Mouse (Mus musculus): Measurements from ENCODE around the gene Mcu. TPM values are rescaled to one million over a fixed set of nuclear protein-coding genes. Genes with fewer than 3 reads are reported as not detected.
A peak's percentile ranks its signal among the peaks of the same experiment; 100 is the strongest.

The Mcu gene
- polyA plus RNA-seq, 1 experiment = 30.0 TPM

GRCm38 (mm10) chr10:59571964-59572363 lies 44.5 kb downstream of the Mcu start:
- no peak for DNase-seq (ENCODE audit: extremely low spot score in 1 of 2, low spot score in 1 of 2)

- no peak for DNase-seq (ENCODE audit: extremely low spot score in 1 of 2, low spot score in 1 of 2)
Observed at GRCm38 (mm10) chr10:59571273-59571672, 45.2 kb downstream of the Mcu start.

DNA sequence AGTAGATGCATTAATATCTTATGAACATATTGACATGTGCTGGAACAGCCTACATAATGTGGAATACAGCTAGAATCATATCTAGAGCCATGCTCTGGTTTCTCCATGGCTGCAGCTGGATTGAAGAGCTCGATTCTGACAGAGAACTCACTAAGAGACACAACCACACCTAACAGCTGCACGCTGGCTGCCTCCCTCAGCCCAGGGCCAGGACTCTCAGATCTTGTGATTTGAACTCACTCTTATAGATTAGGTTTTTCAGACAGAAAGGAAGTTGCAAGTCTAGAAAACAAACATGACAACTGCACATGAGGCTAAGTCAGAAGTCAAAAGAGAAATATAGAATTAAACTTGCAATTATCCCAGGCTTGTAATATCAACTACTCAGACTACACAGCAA lies 45.7 kb downstream of the Mcu start:
- no peak for DNase-seq (ENCODE audit: extremely low spot score in 1 of 2, low spot score in 1 of 2)

- no peak for DNase-seq (ENCODE audit: extremely low spot score in 1 of 2, low spot score in 1 of 2)
Observed at GRCm38 (mm10) chr10:59570360-59570759, 46.1 kb downstream of the Mcu start.

DNA sequence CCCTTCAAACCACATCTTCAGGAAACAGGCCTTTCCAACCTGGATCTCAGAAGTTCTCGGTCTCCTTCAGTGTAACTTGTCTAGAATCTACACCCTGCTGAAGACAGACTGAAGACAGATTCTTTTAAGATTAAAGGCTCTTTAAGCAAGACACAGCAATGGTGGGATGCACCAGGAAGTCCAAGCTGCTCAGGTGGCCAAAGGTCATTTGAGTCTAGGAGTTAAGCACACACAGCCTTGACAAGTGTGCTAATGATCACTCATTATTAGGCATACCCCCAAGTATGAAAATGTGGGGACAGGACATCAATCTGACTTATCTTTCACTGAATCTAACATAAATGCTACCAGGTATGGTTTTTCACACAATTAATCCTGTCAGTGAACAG lies 47.0 kb downstream of the Mcu start:
- DNase-seq (ENCODE audit: extremely low spot score in 1 of 2, low spot score in 1 of 2) = no peak

GRCm38 (mm10) chr10:59568665-59569480 lies 47.6 kb downstream of the Mcu start:
- DNase-seq (ENCODE audit: extremely low spot score in 1 of 2, low spot score in 1 of 2) = no peak

GRCm38 (mm10) chr10:59566968-59567367 lies 49.5 kb downstream of the Mcu start:
- DNase-seq (ENCODE audit: extremely low spot score in 1 of 2, low spot score in 1 of 2) = peak in 1 of 2 experiments; percentile 37

- peak in 1 of 2 experiments; percentile 34 for DNase-seq (ENCODE audit: extremely low spot score in 1 of 2, low spot score in 1 of 2)
Observed at GRCm38 (mm10) chr10:59565995-59566410, 50.5 kb downstream of the Mcu start.

DNA sequence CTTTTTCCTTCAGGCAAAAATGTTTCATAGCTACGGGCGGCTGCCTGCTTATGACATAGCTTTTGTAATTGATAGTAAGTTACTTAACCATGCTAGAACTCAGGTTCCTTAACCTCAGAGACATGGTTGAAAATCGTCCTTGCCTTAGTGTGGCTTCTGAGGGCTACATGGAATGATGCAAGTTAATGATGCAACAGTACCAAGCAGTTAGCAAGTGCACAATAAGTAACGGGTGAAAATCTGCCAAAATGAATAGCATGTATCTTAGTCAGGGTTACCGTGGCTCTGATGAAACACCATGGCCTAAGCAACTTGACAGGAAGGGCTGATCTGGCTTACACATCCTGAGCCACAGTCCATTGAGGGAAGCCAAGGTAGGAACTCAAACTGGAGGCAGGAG lies 51.9 kb downstream of the Mcu start:
- no peak for DNase-seq (ENCODE audit: extremely low spot score in 1 of 2, low spot score in 1 of 2)

GRCm38 (mm10) chr10:59562511-59562910 lies 54.0 kb downstream of the Mcu start:
- no peak for DNase-seq (ENCODE audit: extremely low spot score in 1 of 2, low spot score in 1 of 2)

DNA sequence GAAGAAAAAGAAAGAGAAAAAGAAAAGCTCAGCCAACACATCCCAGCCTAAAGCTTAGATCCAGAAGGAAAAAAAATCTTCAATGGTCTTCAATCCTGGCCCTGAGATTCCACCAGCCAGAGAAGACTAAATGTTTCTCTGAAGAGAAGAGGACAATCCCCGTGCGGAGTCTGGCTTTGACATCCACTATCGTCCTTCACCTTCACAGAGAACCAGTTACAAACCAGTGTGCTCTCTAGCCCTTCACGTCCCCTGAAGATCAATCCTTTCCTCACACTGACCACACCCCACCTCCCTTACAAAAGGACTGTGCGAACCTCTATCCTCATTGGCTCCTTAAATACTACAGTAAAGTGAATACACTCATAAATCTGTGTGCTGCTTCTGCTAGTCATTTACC lies 56.4 kb downstream of the Mcu start:
- no peak for DNase-seq (ENCODE audit: extremely low spot score in 1 of 2, low spot score in 1 of 2)

DNA sequence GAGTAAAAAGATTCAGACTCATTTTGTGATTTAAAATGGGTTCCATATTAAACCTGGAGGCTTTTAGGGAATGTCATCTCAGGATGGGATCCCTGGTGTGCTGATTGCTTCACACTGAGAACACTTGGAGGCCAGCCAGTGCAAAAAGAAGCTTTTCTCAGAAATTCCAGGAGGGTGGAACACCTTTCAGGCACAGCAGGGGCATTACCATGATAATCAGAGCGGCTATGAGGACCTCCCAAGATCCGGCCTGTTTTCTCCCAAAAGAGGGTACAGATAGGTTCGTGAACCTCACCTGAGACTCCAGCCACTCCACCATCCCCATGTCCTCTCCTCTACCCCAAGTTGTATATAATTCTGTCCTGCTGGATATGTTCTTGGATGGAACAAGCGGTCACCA lies 57.9 kb downstream of the Mcu start:
- no peak for DNase-seq (ENCODE audit: extremely low spot score in 1 of 2, low spot score in 1 of 2)

- no peak for DNase-seq (ENCODE audit: extremely low spot score in 1 of 2, low spot score in 1 of 2)
Observed at GRCm38 (mm10) chr10:59558164-59558563, 58.3 kb downstream of the Mcu start.

GRCm38 (mm10) chr10:59556541-59556940 lies 60.0 kb downstream of the Mcu start:
- no peak for DNase-seq (ENCODE audit: extremely low spot score in 1 of 2, low spot score in 1 of 2)

DNA sequence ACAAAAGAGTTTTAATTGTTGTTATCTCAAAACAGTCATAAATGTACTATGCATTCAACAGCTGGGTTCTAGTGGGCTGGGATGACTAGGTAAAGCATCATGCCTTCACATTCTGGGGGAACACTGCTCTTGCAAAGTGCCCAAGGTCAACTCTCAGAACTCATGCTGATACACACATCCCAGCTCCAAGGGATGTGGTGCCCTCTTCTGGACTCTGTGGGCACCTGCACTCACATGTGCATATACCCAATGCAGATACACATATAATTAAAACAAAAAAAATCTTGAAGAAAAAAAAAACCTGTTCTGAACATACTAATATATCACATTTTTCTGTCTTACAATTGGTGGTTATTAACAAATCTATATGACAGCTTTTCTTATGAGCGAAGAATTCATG lies 62.2 kb downstream of the Mcu start:
- no peak for DNase-seq (ENCODE audit: extremely low spot score in 1 of 2, low spot score in 1 of 2)

DNA sequence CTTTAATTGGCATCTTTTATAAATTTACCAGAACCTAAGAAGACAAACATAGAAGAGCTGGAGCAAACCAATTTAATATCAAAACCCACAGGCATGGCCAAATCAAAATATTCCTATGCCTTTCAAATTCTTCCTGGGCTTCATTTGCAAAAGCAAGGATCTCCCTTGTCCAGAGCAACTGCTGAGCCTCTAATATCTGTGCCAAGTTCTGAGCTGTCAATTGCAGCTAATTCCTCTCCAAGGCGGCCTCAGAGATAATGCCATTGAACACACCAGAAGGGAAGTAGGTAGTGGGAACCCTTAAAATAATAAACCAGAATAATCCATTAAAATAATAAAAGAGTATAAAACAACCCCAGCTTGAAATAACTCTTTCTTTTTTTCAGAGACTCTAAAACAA lies 64.0 kb downstream of the Mcu start:
- DNase-seq (ENCODE audit: extremely low spot score in 1 of 2, low spot score in 1 of 2) = no peak

GRCm38 (mm10) chr10:59548768-59549333 lies 67.6 kb downstream of the Mcu start:
- no peak for DNase-seq (ENCODE audit: extremely low spot score in 1 of 2, low spot score in 1 of 2)

DNA sequence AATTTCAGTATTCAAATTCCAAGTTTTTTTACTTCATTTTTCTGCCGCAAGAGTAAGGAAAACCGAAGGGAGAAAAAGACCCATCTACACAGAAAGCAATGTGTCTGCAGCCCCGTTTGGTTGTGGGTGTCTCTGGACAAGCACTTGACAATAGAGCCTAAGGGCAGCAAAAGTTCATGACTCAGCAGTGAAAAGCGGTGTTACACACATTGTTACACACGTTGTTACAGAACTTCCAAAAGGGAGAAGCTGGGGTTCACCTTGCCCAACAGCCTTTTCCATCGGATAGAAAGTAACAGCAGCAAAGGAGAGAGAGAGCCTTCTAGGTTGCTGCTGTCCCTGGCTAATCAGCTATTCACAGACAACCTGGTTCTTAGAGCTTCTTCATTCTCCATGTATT lies 68.3 kb downstream of the Mcu start:
- DNase-seq (ENCODE audit: extremely low spot score in 1 of 2, low spot score in 1 of 2) = no peak

GRCm38 (mm10) chr10:59547426-59547825 lies 69.1 kb downstream of the Mcu start:
- DNase-seq (ENCODE audit: extremely low spot score in 1 of 2, low spot score in 1 of 2) = peak in 1 of 2 experiments; percentile 52

DNA sequence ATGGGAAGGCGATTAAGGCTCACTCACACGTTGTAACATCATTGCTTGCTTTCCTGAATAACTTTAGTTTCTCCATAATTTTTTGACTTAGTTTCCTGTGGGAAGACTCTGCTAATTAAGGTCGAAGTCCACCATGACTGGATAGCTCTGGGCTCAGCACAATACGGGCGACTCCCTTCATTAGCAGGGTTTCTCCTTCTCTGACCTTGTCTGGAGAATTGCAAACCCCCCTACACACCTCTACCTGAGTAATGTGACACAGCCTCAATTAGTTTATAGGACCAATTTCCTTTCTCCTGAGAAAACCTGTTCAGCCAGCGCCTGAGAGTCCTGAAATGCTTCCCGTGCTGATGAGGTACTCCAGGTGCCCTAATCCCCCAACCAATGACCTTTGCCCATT lies 71.3 kb downstream of the Mcu start:
- no peak for DNase-seq (ENCODE audit: extremely low spot score in 1 of 2, low spot score in 1 of 2)

GRCm38 (mm10) chr10:59543351-59543750 lies 73.1 kb downstream of the Mcu start:
- no peak for DNase-seq (ENCODE audit: extremely low spot score in 1 of 2, low spot score in 1 of 2)

DNA sequence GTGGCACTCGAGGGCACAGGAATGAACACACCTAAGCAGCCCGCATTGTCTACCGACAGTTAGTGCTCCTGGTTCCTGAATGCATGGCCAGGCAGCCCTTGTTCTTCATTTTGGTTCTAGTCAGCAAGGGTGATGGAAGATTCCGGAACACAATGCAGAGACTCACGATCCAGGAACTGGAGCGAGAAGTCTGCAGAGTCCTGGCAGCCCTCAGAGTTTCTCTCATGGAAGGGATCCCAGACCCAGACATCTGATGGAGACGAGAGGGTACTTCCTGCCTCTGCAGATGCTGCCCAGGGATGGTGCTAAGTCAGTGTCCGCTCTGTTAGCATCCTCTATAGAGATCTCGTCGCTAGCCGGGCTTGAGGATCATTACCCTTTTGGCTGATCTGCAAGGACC lies 75.0 kb downstream of the Mcu start:
- no peak for DNase-seq (ENCODE audit: extremely low spot score in 1 of 2, low spot score in 1 of 2)
